Mouse (Mus musculus) kidney, embryonic 14.5 days (tissue): ENCODE measurements at regions not wholly inside any gene's neighbourhood (a gene's known extent, or its start where the extent isn't known, plus 50 kb on each side); places are given as distances from the start of the nearest gene placed in this dataset.

ENCODE experiments used
- ATAC-seq: fragments of 200-750 bp; cut with Nextera tagmentation; 2 replicates; pipeline ENCODE4 v1.8.0; 2017; ENCODE audit warnings: moderate number of reproducible peaks, mild to moderate bottlenecking, moderate TSS enrichment, moderate library complexity; ENCODE audit not compliant: low FRiP score, low TSS enrichment
- H3K27ac ChIP-seq: fragments of 300-500 bp; sonication (generic); 2 replicates; pipeline ENCODE4 v1.5.1; 2014; ENCODE audit warnings: low read depth, mild to moderate bottlenecking, low read length, moderate library complexity, mixed read lengths
- H3K27me3 ChIP-seq: fragments of 300-500 bp; sonication (generic); 2 replicates; pipeline ENCODE4 v1.6.1; 2014; ENCODE audit warnings: mild to moderate bottlenecking, low read length; ENCODE audit not compliant: control insufficient read depth, insufficient read depth
- H3K36me3 ChIP-seq: fragments of 300-500 bp; sonication (generic); 2 replicates; pipeline ENCODE4 v1.6.1; 2014; ENCODE audit warnings: low read length, mixed read lengths; ENCODE audit not compliant: control insufficient read depth, insufficient read depth
- H3K4me1 ChIP-seq: fragments of 300-500 bp; sonication (generic); 2 replicates; pipeline ENCODE4 v1.6.1; 2014; ENCODE audit warnings: low read length, mixed read lengths; ENCODE audit not compliant: control insufficient read depth, insufficient read depth
- H3K4me2 ChIP-seq: fragments of 300-500 bp; sonication (generic); replicated peaks from 2 replicates; pipeline ENCODE4 v1.6.1; 2014; ENCODE audit warnings: low read depth, mild to moderate bottlenecking, low read length
- H3K4me3 ChIP-seq: fragments of 300-500 bp; sonication (generic); 2 replicates; pipeline ENCODE4 v1.5.1; 2014; ENCODE audit warnings: mild to moderate bottlenecking, low read length
- H3K9ac ChIP-seq: fragments of 300-500 bp; sonication (generic); 2 replicates; pipeline ENCODE4 v1.6.1; 2014; ENCODE audit warnings: low read depth, mild to moderate bottlenecking, low read length, moderate library complexity
- H3K9me3 ChIP-seq: fragments of 300-500 bp; sonication (generic); 2 replicates; pipeline ENCODE4 v1.6.1; 2016; ENCODE audit warnings: low read length; ENCODE audit not compliant: control insufficient read depth
- WGBS: fragments of 180-500 bp; shearing (Covaris S2); extraction: QIAGEN DNeasy Blood & Tissue Kit; methylation state at CpG from one replicate; pipeline ENCODE4 v1.1.7; 2014; 5-methylcytosine and 5-hydroxymethylcytosine counted together

- Histone ChIP-seq H3K4me1 (no peaks in the 10 kb centered on the region), H3K9me3 (no peaks in the 10 kb centered on the region), H3K4me3 (no peak overlapping the region), H3K27me3 (no peaks in the 10 kb centered on the region), H3K4me2 (no peak overlapping the region), H3K27ac (no peak overlapping the region), H3K9ac (no peak overlapping the region), H3K36me3 (no peaks in the 10 kb centered on the region)
- 85% methylated on average over 2 of the region's 2 CpGs for WGBS
- ATAC-seq: no peak
Observed at GRCm38 (mm10) chr10:37549446-37549845, 410.7 kb upstream of the Marcks start.

GRCm38 (mm10) chr10:37540703-37541102, 402.0 kb upstream of the Marcks start:
- H3K4me1 ChIP-seq: no peaks in the 10 kb centered on the region
- H3K4me3 ChIP-seq: no peak overlapping the region
- 91% methylated on average over 1 of the region's 1 CpGs for WGBS
- no peaks in the 10 kb centered on the region for H3K9me3 ChIP-seq
- H3K27me3 ChIP-seq: no peaks in the 10 kb centered on the region
- H3K9ac ChIP-seq: no peak overlapping the region
- H3K36me3 ChIP-seq: no peaks in the 10 kb centered on the region
- ATAC-seq: no peak
- H3K27ac ChIP-seq: no peak overlapping the region
- H3K4me2 ChIP-seq: no peak overlapping the region

- Histone ChIP-seq H3K27ac (no peak overlapping the region), H3K4me3 (no peak overlapping the region), H3K4me2 (no peak overlapping the region), H3K36me3 (no peaks in the 10 kb centered on the region), H3K9ac (no peak overlapping the region), H3K4me1 (0 out of 2 replicates have a peak, but pooled peaks cover 3% of the 10 kb centered on the region), H3K27me3 (no peaks in the 10 kb centered on the region), H3K9me3 (no peaks in the 10 kb centered on the region)
- 83% methylated on average over 3 of the region's 3 CpGs for WGBS
- ATAC-seq: no peak
Observed at GRCm38 (mm10) chr10:37505966-37506615, 367.4 kb upstream of the Marcks start.

GRCm38 (mm10) chr10:37504468-37504867, 365.7 kb upstream of the Marcks start:
- Histone ChIP-seq H3K4me1 (0 out of 2 replicates have a peak, but pooled peaks cover 3% of the 10 kb centered on the region), H3K4me3 (no peak overlapping the region), H3K36me3 (no peaks in the 10 kb centered on the region), H3K27me3 (no peaks in the 10 kb centered on the region), H3K4me2 (no peak overlapping the region), H3K9ac (no peak overlapping the region), H3K27ac (no peak overlapping the region), H3K9me3 (no peaks in the 10 kb centered on the region)
- ATAC-seq: no peak
- WGBS: 42% methylated on average over 2 of the region's 2 CpGs

GRCm38 (mm10) chr10:37502505-37502904, 363.8 kb upstream of the Marcks start:
- no peak overlapping the region for H3K9ac ChIP-seq
- H3K36me3 ChIP-seq: no peaks in the 10 kb centered on the region
- no peak overlapping the region for H3K4me2 ChIP-seq
- H3K27me3 ChIP-seq: no peaks in the 10 kb centered on the region
- no peak overlapping the region for H3K4me3 ChIP-seq
- no peaks in the 10 kb centered on the region for H3K9me3 ChIP-seq
- no peak overlapping the region for H3K27ac ChIP-seq
- no peak for ATAC-seq
- 0 out of 2 replicates have a peak, but pooled peaks cover 3% of the 10 kb centered on the region for H3K4me1 ChIP-seq

- no peak overlapping the region for H3K27ac ChIP-seq
- H3K4me1 ChIP-seq: 0 out of 2 replicates have a peak, but pooled peaks cover 3% of the 10 kb centered on the region
- H3K9me3 ChIP-seq: no peaks in the 10 kb centered on the region
- H3K9ac ChIP-seq: no peak overlapping the region
- H3K36me3 ChIP-seq: no peaks in the 10 kb centered on the region
- no peaks in the 10 kb centered on the region for H3K27me3 ChIP-seq
- 91% methylated on average over 2 of the region's 2 CpGs for WGBS
- H3K4me3 ChIP-seq: no peak overlapping the region
- ATAC-seq: no peak
- no peak overlapping the region for H3K4me2 ChIP-seq
Observed at GRCm38 (mm10) chr10:37501043-37501442, 362.3 kb upstream of the Marcks start.

- WGBS: 57% methylated on average over 1 of the region's 1 CpGs
- H3K27ac ChIP-seq: no peak overlapping the region
- no peak for ATAC-seq
- H3K4me2 ChIP-seq: no peak overlapping the region
- no peaks in the 10 kb centered on the region for H3K36me3 ChIP-seq
- H3K4me1 ChIP-seq: no peaks in the 10 kb centered on the region
- no peak overlapping the region for H3K4me3 ChIP-seq
- no peaks in the 10 kb centered on the region for H3K9me3 ChIP-seq
- H3K27me3 ChIP-seq: no peaks in the 10 kb centered on the region
- H3K9ac ChIP-seq: no peak overlapping the region
Observed at GRCm38 (mm10) chr10:37495467-37495866, 356.7 kb upstream of the Marcks start.

- Histone ChIP-seq H3K9me3 (no peaks in the 10 kb centered on the region), H3K4me3 (no peak overlapping the region), H3K27ac (no peak overlapping the region), H3K36me3 (no peaks in the 10 kb centered on the region), H3K27me3 (no peaks in the 10 kb centered on the region), H3K4me2 (no peak overlapping the region), H3K9ac (no peak overlapping the region), H3K4me1 (no peaks in the 10 kb centered on the region)
- 56% methylated on average over 3 of the region's 3 CpGs for WGBS
- no peak for ATAC-seq
Observed at GRCm38 (mm10) chr10:37494552-37495166, 355.9 kb upstream of the Marcks start.

GRCm38 (mm10) chr10:37494098-37494497, 355.4 kb upstream of the Marcks start:
- H3K36me3 ChIP-seq: no peaks in the 10 kb centered on the region
- no peak overlapping the region for H3K27ac ChIP-seq
- H3K4me3 ChIP-seq: no peak overlapping the region
- H3K27me3 ChIP-seq: no peaks in the 10 kb centered on the region
- no peak overlapping the region for H3K4me2 ChIP-seq
- no peak overlapping the region for H3K9ac ChIP-seq
- WGBS: 66% methylated on average over 2 of the region's 2 CpGs
- H3K9me3 ChIP-seq: no peaks in the 10 kb centered on the region
- no peaks in the 10 kb centered on the region for H3K4me1 ChIP-seq
- no peak for ATAC-seq
